Mouse (Mus musculus): ENCODE results near the gene Pip5k1a.

GRCm38 (mm10) chr3:95105586-95106337 lies 968 bp downstream of the Pip5k1a start:
- no peak for TF ChIP-seq POLR2A (IDR thresholded peaks at IDR 0.05; ENCODE audit: low read depth, low read length)
- TF ChIP-seq CTCF (conservative IDR thresholded peaks at IDR 0.05; ENCODE audit: insufficient read depth, insufficient read length, low read depth, low read length): no peak

Data from kidney, adult 2 months (tissue).